Mouse (Mus musculus): ENCODE data around the gene Mre11a.

The Mre11a gene

GRCm38 (mm10) chr9:14810111-14810510, 25.7 kb downstream of the Mre11a start:
- intact Hi-C loops (cut with DNase I), result no loop called here

GRCm38 (mm10) chr9:14821396-14821795, 36.9 kb downstream of the Mre11a start:
- intact Hi-C loops (cut with DNase I), result no loop called here

GRCm38 (mm10) chr9:14824840-14825239, 40.4 kb downstream of the Mre11a start:
- intact Hi-C loops (cut with DNase I), result no loop called here

GRCm38 (mm10) chr9:14827875-14828274, 43.4 kb downstream of the Mre11a start:
- intact Hi-C loops (cut with DNase I), result no loop called here

GRCm38 (mm10) chr9:14832046-14832445, 47.6 kb downstream of the Mre11a start:
- intact Hi-C loops (cut with DNase I), result no loop called here

- intact Hi-C loops (cut with DNase I), result no loop called here
These were observed 51.1 kb downstream of the Mre11a start for GRCm38 (mm10) chr9:14835335-14836075.

- intact Hi-C loops (cut with DNase I), result no loop called here
These were observed 55.1 kb downstream of the Mre11a start for GRCm38 (mm10) chr9:14839527-14839926.

- intact Hi-C loops (cut with DNase I), result no loop called here
These were observed 55.5 kb downstream of the Mre11a start for GRCm38 (mm10) chr9:14839970-14840369.

GRCm38 (mm10) chr9:14841878-14842761, 57.7 kb downstream of the Mre11a start:
- intact Hi-C loops (cut with DNase I), result no loop called here

GRCm38 (mm10) chr9:14843311-14843857, 58.9 kb downstream of the Mre11a start:
- intact Hi-C loops (cut with DNase I), result no loop called here

GRCm38 (mm10) chr9:14843901-14844300, 59.4 kb downstream of the Mre11a start:
- intact Hi-C loops (cut with DNase I), result no loop called here

GRCm38 (mm10) chr9:14846428-14846827, 62.0 kb downstream of the Mre11a start:
- intact Hi-C loops (cut with DNase I), result no loop called here

- intact Hi-C loops (cut with DNase I), result no loop called here
These were observed 63.9 kb downstream of the Mre11a start for GRCm38 (mm10) chr9:14848267-14848935.

- intact Hi-C loops (cut with DNase I), result no loop called here
These were observed 70.1 kb downstream of the Mre11a start for GRCm38 (mm10) chr9:14854585-14854984.

GRCm38 (mm10) chr9:14856922-14857654, 72.6 kb downstream of the Mre11a start:
- intact Hi-C loops (cut with DNase I), result no loop called here

- intact Hi-C loops (cut with DNase I), result no loop called here
These were observed 73.8 kb downstream of the Mre11a start for GRCm38 (mm10) chr9:14858170-14858706.

- intact Hi-C loops (cut with DNase I), result no loop called here
These were observed 74.3 kb downstream of the Mre11a start for GRCm38 (mm10) chr9:14858782-14859181.

- intact Hi-C loops (cut with DNase I), result no loop called here
These were observed 75.6 kb downstream of the Mre11a start, which contains the start of gene Gpr83 for GRCm38 (mm10) chr9:14859868-14860639. Gpr83 (plus strand) TSS chr9:14860210.

GRCm38 (mm10) chr9:14863126-14863525, 78.7 kb downstream of the Mre11a start:
- intact Hi-C loops (cut with DNase I), result no loop called here

GRCm38 (mm10) chr9:14864726-14865125, 80.3 kb downstream of the Mre11a start:
- intact Hi-C loops (cut with DNase I), result no loop called here

Data from adrenal gland (tissue).